Mouse (Mus musculus) stomach, postnatal 0 days (tissue): ENCODE measurements around the gene Gm16253. TPM values are rescaled to one million over a fixed set of nuclear protein-coding genes. Genes with fewer than 3 reads are reported as not detected.
A peak's percentile ranks its signal among the peaks of the same experiment; 100 is the strongest.
"Not testable (repeated sequence)": the region's sequence is repeated elsewhere in the genome, so short reads cannot be mapped to it uniquely, and the experiment has no call there.

Experiments used
- ATAC-seq: fragments of 200-750 bp; cut with Nextera tagmentation; 2 replicates; pipeline ENCODE4 v1.8.0; 2017; ENCODE audit not compliant: low FRiP score, low TSS enrichment
- DNase-seq: peaks from one replicate; pipeline ENCODE4 v3.0.0-alpha.2; 2016; ENCODE audit warnings: low spot score
- H3K27ac ChIP-seq: fragments of 300-500 bp; sonication (generic); replicated peaks from 2 replicates; pipeline ENCODE4 v1.5.1; 2014; ENCODE audit warnings: mild to moderate bottlenecking, control low read depth
- H3K27me3 ChIP-seq: fragments of 300-500 bp; sonication (generic); 2 replicates; pipeline ENCODE4 v1.6.1; 2014; ENCODE audit warnings: low read length; ENCODE audit not compliant: control insufficient read depth, insufficient read depth
- H3K36me3 ChIP-seq: fragments of 300-500 bp; sonication (generic); 2 replicates; pipeline ENCODE4 v1.6.1; 2014; ENCODE audit warnings: low read length, mixed read lengths; ENCODE audit not compliant: control insufficient read depth, insufficient read depth
- H3K4me1 ChIP-seq: fragments of 300-500 bp; sonication (generic); replicated peaks from 2 replicates; pipeline ENCODE4 v1.6.1; 2014; ENCODE audit warnings: antibody characterized with exemption; ENCODE audit not compliant: control insufficient read depth, insufficient read depth
- H3K4me2 ChIP-seq: fragments of 300-500 bp; sonication (generic); replicated peaks from 2 replicates; pipeline ENCODE4 v1.6.1; 2014; ENCODE audit warnings: low read depth, mild to moderate bottlenecking, control low read depth, moderate library complexity
- H3K4me3 ChIP-seq: fragments of 300-500 bp; sonication (generic); 2 replicates; pipeline ENCODE4 v1.5.1; 2014; ENCODE audit warnings: low read depth, low read length, control low read depth
- H3K9ac ChIP-seq: fragments of 300-500 bp; sonication (generic); 2 replicates; pipeline ENCODE4 v1.6.1; 2014; ENCODE audit warnings: mild to moderate bottlenecking, low read length, control low read depth, mixed read lengths
- H3K9me3 ChIP-seq: fragments of 300-500 bp; sonication (generic); 2 replicates; pipeline ENCODE4 v1.6.1; 2016; ENCODE audit warnings: low read length; ENCODE audit not compliant: control insufficient read depth
- CTCF ChIP-seq: IDR thresholded peaks from 2 replicates; pipeline ENCODE4 v1.5.1; 2016; ENCODE audit warnings: antibody characterized with exemption, low read depth, mild to moderate bottlenecking, moderate library complexity
- EP300 ChIP-seq: optimal IDR thresholded peaks from 2 replicates; pipeline ENCODE3; 2016; ENCODE audit warnings: antibody characterized with exemption
- WGBS: fragments of 180-500 bp; shearing (Covaris S2); extraction: QIAGEN DNeasy Blood & Tissue Kit; methylation state at CpG from one replicate; pipeline ENCODE4 v1.1.7; 2014; 5-methylcytosine and 5-hydroxymethylcytosine counted together
- polyA plus RNA-seq: library from polyadenylated mRNA; unstranded; fragments of >200 nt; fragmentation: Nextera tagmentation; extraction: Ambion mirVana; gene quantifications from 2 replicates; pipeline ENCODE4 v1.2.1, GENCODE M21; 2015

The Gm16253 gene
- polyA plus RNA-seq, 1 experiment from 2014 or later = 0.18 TPM

DNA sequence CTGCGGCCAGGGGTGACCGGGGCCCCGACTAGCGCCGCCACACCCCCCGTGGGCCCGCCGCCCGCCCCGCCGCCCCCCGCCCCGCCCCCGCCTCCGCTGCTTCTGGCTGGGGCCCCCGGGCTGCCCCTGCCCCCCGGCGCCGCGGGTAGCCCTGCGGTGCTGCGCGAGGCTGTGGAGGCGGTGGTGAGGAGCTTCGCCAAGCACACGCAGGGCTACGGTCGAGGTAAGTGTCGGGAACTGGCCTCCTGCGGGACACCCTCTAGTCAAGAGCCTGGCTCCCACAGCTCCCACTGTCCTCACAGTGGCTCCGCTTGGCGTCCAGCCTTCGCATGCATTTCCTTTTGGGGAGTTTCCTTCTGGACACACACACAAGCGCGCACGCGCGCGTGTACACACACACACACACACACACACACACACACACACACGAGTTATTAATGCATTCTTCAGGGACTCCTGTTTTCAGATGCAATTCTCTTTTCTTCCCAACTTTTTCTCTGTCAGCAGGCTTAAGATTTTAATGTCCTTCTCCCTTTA lies 24.5 kb downstream of the Gm16253 start:
- DNase-seq = peak; percentile 60
- 0 out of 2 replicates have a peak, but pooled peaks cover 3% of the 10 kb centered on the region for H3K4me1 ChIP-seq

GRCm38 (mm10) chr3:96601941-96602703 lies 25.3 kb downstream of the Gm16253 start:
- Histone ChIP-seq H3K4me2 (peak overlapping the region; percentile 69), H3K27me3 (no peaks in the 10 kb centered on the region), H3K9me3 (no peaks in the 10 kb centered on the region), H3K9ac (peak overlapping the region; percentile 72), H3K27ac (peak overlapping the region; percentile 97), H3K36me3 (no peaks in the 10 kb centered on the region), H3K4me1 (0 out of 2 replicates have a peak, but pooled peaks cover 3% of the 10 kb centered on the region), H3K4me3 (peak overlapping the region; percentile 61)
- ATAC-seq (no peak), DNase-seq (no peak)
- peak; percentile 7; the same call in 1 of the 2 replicates for TF ChIP-seq CTCF
- TF ChIP-seq EP300 = no peak
- 30% methylated on average over 10 of the region's 10 CpGs for WGBS

More for the DNA sequence above, 24.5 kb downstream of the Gm16253 start:
- peak overlapping the region; percentile 69 for H3K4me2 ChIP-seq
- peak overlapping the region; percentile 72 for H3K9ac ChIP-seq
- peak overlapping the region; percentile 61 for H3K4me3 ChIP-seq
- H3K36me3 ChIP-seq = no peaks in the 10 kb centered on the region
- TF ChIP-seq CTCF (no peak), EP300 (no peak)
- H3K9me3 ChIP-seq = no peaks in the 10 kb centered on the region
- peak overlapping the region; percentile 97 for H3K27ac ChIP-seq
- ATAC-seq = peak; percentile 62
- WGBS = under 1% methylated on average over 30 of the region's 40 CpGs
- no peaks in the 10 kb centered on the region for H3K27me3 ChIP-seq

DNA sequence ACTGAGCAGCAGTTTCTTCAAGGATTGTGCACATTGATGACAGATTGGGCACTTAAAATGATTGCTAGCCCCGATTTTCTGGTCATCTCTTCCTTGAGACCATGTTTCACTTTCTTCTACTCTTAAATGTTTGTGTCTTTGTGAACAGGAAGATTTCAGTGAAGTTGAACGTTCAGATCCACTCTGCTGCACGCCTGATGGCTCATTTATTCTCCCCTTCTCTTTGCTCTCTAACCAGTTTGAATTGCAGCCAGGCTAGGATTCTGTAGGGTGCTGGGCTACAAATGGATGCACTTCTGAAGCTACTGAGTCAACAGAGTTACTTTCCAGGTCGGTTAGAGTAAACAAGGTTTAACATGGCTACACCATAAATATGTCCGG lies 25.9 kb downstream of the Gm16253 start:
- DNase-seq (no peak), ATAC-seq (no peak)
- Histone ChIP-seq H3K9me3 (no peaks in the 10 kb centered on the region), H3K36me3 (no peaks in the 10 kb centered on the region), H3K4me2 (peak overlapping the region; percentile 69), H3K27ac (peak overlapping the region; percentile 97), H3K4me1 (0 out of 2 replicates have a peak, but pooled peaks cover 3% of the 10 kb centered on the region), H3K9ac (peak overlapping the region; percentile 47; the same call in 1 of the 2 replicates), H3K4me3 (peak overlapping the region; percentile 61), H3K27me3 (no peaks in the 10 kb centered on the region)
- WGBS = 17% methylated on average over 5 of the region's 5 CpGs
- TF ChIP-seq CTCF (no peak), EP300 (no peak)

- WGBS = 43% methylated on average over 5 of the region's 5 CpGs
- Histone ChIP-seq H3K27me3 (no peaks in the 10 kb centered on the region), H3K36me3 (no peaks in the 10 kb centered on the region), H3K9me3 (no peaks in the 10 kb centered on the region), H3K27ac (peak overlapping the region; percentile 97), H3K4me3 (0 out of 2 replicates have a peak overlapping the region, but pooled peaks have one; percentile 61), H3K4me1 (no peaks in the 10 kb centered on the region), H3K4me2 (peak overlapping the region; percentile 69; the same call in 1 of the 2 replicates), H3K9ac (no peak overlapping the region)
- no peak for TF ChIP-seq EP300
- TF ChIP-seq CTCF = no peak
- no peak for ATAC-seq
- DNase-seq = no peak
Observed at GRCm38 (mm10) chr3:96603311-96603710, 26.5 kb downstream of the Gm16253 start.

DNA sequence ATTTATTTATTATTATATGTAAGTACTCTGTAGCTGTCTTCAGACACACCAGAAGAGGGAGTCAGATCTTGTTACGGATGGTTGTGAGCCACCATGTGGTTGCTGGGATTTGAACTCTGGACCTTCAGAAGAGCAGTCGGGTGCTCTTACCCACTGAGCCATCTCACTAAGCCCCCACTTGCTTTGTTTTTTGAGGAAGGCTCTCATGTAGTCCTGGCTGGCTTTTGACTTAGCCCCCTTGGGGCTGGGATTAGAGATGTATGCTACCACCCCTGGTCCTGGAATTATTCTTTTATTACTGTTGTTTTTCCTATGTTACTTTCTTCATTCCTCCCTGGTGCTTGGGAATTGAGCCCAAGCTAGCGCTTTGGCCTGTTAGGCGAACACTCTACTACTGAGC lies 29.2 kb downstream of the Gm16253 start:
- ATAC-seq, H3K9me3 ChIP-seq, H3K27ac ChIP-seq, H3K36me3 ChIP-seq, H3K9ac ChIP-seq, H3K4me1 ChIP-seq, DNase-seq, H3K27me3 ChIP-seq, H3K4me3 ChIP-seq, H3K4me2 ChIP-seq: not testable (repeated sequence)
- 87% methylated on average over 3 of the region's 4 CpGs for WGBS

- Histone ChIP-seq H3K4me3 (no peak overlapping the region), H3K9ac (no peak overlapping the region), H3K9me3 (no peaks in the 10 kb centered on the region), H3K4me1 (no peaks in the 10 kb centered on the region), H3K27ac (no peak overlapping the region), H3K4me2 (no peak overlapping the region), H3K27me3 (no peaks in the 10 kb centered on the region), H3K36me3 (no peaks in the 10 kb centered on the region)
- DNase-seq = no peak
- no peak for ATAC-seq
- TF ChIP-seq EP300 (no peak), CTCF (no peak)
- WGBS = 88% methylated on average over 4 of the region's 4 CpGs
Observed at GRCm38 (mm10) chr3:96606618-96607017, 29.8 kb downstream of the Gm16253 start.
